Mouse (Mus musculus): ENCODE measurements at regions not wholly inside any gene's neighbourhood (a gene's known extent, or its start where the extent isn't known, plus 50 kb on each side); places are given as distances from the start of the nearest gene placed in this dataset.

DNA sequence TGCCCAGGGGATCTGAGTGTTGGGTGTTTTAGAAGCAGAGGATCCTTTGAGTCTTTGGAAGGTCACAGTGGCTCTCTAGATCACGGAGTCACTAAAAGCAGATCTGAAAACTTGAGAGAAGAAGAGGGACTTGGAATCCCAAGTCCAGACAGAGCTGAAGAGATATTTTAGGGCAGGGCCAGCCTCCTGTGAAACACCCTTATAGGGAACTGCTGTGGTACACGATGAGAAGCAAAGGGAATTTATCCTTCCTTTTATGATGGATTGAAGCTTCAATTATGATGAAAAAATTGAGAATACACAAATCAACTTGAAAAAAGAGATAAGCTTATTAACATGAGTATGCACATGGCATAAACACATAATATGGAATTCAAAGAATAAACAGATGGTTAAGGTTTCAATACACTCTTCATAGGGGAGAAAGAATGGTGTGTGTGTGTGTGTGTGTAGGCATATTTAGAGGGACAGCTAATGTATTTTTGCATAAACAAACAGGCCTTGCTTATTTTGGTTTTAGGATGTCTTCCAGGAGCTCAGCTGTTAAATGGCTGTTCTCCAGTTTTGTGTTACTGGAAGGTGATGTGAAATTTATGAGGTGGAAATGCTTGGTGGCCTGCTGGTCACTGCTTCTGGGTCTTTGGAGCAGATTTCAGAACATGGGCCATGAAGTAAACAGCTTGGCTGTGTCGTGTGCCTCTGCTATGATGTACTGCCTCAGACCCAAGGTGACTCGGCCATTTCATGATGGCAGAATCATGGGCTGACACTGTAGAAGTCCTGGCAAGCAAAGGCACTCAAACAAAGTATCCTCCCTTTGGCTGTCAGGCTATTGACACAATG, 190.1 kb downstream of the Phlda1 start:
- DNase-seq = no peak

DNA sequence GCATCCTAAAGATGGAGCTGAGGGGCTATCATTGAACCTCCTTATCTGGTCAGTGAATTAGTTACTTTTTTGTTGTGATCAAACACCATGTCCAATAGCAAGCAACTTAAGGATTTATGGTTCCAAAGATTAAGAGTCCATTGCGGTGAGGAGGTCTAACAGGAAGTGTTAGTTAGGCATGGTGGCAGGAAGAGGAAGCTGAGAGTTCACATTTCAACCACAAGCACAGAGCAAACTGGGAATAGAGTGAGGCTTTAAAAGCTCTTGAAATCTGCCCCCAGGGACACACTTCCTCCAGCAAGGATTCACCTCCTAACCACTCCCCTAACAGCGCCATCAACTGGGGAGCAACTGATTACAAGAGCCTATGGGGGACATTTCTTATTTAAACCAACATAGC, 190.9 kb downstream of the Phlda1 start:
- no peak for DNase-seq

DNA sequence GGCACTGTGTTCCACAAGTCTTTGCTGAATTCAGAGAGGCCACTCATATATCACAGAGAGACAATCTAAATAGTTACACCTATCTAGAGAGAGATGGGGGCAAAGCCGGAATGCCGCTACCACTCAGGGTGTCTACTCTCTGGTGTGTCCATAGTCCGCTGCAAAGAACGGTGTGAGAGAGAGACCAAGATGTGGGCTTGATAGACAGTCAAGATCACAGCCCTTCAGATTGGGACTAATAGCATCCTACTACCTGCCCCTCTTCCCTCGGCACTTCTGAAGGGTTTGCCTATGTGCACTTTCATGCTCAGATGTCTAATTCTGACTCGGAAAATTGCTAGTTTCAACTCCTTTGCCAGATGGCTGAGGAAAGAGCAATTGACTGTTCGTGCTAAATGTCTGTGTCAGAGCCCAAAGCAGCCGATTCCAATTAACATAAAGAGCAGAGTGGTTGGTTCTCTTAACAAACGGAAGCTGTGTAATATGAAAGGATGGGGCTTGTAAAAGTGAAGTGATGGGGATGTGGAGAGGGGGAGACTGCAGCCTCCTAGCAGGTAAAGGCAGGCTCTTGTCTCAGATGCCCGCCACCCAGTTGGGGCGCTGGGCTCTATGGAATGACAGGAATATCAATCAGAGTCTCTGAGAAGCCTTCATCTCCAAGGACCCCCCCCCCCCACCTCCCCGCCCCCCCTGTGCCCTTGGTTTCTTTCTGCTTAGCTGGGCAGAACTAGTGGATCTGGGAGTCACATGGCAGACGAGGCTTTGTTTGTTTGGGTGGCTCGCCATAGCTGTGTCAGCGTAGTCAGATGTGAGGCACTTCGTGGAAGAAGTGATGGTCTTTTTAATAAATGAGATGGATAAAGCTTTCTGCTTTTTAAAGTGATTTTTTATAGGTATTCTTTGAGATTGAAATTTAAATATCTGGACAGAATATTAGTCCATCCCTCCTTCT, 193.7 kb downstream of the Phlda1 start:
- no peak for DNase-seq

GRCm38 (mm10) chr10:111700570-111700969, 194.5 kb downstream of the Phlda1 start:
- DNase-seq = no peak

- DNase-seq = no peak
Observed at GRCm38 (mm10) chr10:111701138-111701537, 195.1 kb downstream of the Phlda1 start.

DNA sequence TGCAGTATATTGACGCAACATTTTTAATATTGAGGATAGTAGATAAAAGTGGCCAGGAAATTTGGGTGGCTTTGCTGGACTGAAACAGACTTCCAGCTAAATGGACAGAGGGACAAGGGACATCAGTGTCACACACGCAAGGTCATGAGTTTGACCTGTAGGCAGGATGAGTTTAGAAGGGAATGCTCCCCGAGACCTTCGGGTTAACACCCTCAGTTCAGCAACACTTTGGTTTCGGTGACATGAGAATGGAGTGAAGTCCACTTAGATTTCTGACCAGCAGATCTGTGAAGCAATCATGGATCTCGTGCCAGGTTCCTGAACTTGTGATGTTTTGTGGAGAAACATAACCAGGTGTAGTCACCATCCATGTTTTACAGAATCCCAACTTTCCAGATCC, 196.3 kb downstream of the Phlda1 start:
- no peak for DNase-seq

DNA sequence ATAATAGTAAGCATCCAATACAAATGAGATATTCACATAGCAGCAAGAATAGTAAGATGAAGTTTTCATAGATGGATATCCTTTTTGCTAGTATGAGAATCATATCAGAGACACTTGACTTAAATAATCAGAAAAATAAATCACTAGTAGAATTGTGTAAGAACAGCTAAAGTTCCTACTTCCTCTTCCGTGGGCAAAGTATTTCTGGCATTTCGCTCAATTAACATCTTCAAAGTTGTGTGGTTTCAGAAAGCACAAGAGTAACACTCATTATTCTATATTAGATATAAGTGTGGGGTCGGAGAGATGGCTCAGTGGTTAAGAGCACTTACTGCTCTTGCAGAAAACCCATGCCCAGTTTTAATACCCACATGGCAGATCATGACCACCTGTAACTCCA, 197.4 kb downstream of the Phlda1 start:
- no peak for DNase-seq

GRCm38 (mm10) chr10:111711519-111712113, 205.5 kb downstream of the Phlda1 start:
- DNase-seq = no peak

DNA sequence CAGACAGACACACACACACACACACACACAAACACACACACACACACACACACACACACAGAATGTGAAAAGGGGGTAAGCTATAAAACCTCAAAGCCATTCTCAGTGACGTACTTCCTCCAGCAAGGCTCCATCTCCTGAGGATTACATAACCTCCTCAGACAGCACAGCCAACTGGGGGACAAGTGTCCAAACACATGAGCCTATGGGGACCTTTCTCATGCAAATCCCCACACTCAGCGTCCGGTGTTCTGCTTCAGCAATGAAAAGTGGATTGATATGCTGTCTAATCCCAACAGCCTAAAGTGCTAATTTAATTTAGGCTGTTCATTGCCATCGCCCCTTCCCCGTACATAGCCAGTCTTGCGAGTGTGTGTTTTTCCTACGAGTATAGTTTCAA, 206.9 kb downstream of the Phlda1 start:
- no peak for DNase-seq

GRCm38 (mm10) chr10:111713676-111714075, 207.6 kb downstream of the Phlda1 start:
- DNase-seq = no peak

- no peak for DNase-seq
Observed at GRCm38 (mm10) chr10:111715172-111715571, 209.1 kb downstream of the Phlda1 start.

- no peak for DNase-seq
Observed at GRCm38 (mm10) chr10:111719632-111720031, 213.5 kb downstream of the Phlda1 start.

- no peak for DNase-seq
Observed at GRCm38 (mm10) chr10:111721068-111721467, 215.0 kb downstream of the Phlda1 start.

- DNase-seq = no peak
Observed at GRCm38 (mm10) chr10:111723885-111724284, 217.8 kb downstream of the Phlda1 start.

DNA sequence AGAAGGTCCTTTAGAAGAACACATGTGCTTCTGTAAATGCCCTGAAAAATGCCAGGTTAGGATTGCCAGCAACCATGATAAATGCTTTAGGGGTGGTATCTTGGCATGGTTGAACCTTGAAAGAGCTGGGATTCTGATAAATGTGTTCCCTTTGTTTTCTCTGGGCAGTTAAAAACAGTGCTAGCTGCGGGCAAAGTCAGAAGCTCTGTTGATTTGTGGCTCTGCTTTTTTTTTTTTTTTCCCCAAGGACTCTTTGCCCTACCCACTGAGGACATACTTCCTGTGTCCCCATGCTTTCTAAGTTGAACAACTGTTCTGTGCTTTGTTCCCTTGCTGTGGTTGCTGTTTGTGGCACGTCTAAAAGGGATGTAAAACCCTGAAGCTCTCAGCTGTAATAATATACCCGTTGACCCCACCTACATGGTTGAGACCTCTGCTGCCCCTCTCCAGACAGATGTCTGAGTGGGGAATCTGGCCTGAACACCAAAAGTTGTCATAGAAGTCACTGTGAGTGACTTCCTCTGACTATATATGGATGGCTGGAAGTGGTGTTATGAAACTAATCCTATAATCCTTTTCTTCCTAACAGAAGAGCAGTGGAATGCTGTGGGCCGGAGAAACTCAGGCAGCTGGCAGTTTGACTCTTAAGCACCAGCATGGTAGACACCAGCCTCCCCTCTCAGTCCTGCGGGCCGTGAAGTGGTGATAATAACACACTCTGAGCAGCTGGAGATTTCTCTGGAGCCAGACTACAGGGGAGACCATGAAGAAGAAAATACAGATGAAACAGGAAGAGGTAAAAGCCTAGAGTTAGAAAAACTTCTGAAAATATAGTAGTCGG, 218.7 kb downstream of the Phlda1 start:
- no peak for DNase-seq

DNA sequence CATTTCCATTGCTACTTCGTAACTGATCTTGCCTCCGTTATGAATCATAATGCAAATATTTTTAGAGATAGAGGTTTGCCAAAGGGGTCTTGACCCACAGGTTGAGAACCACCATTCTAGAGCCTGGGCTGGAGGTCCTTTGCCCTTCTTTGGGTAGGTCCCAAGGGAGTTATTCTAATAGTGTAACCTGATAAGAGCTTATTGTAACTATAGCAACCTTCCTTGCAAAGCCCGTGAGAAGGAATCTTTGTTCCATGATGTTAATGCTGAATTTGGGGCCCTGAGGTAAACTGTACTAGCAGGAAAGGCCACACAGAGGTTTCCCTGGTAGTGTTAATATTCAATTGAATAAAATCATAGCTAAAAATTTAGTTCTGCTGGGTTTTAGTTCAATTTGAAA, 229.9 kb downstream of the Phlda1 start:
- DNase-seq = no peak

DNA sequence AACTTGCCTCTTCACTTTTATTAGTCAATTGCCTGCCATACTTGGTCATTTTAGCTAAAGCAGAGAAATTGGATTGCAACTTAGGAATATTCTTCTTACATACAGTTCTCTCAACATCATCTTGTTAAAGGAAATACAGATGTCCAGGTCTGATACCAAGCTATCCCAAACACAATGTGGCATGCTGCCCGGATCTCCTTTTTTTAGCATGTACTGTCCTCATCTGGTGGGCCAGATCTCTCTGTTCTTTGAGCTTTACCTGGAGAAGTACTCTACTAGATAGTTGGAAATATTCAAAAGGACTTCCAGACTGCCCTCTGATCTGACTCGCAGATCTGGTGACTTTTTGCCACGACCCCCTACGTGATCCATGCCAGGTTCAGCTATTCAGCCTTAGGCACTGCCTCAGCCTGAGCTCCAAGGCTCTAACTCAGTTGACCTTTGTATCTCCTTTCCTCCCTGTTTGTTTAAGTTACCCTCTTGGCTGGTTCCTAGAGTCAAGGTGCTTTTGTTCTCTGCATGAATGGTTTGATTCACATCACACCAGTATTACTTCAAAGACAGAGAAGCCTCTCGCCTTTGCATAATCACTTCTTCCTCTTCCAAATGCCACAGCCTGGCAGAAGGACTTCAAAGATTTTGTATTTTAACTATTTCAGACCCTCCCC, 232.9 kb upstream of the Krr1 start:
- no peak for DNase-seq

DNA sequence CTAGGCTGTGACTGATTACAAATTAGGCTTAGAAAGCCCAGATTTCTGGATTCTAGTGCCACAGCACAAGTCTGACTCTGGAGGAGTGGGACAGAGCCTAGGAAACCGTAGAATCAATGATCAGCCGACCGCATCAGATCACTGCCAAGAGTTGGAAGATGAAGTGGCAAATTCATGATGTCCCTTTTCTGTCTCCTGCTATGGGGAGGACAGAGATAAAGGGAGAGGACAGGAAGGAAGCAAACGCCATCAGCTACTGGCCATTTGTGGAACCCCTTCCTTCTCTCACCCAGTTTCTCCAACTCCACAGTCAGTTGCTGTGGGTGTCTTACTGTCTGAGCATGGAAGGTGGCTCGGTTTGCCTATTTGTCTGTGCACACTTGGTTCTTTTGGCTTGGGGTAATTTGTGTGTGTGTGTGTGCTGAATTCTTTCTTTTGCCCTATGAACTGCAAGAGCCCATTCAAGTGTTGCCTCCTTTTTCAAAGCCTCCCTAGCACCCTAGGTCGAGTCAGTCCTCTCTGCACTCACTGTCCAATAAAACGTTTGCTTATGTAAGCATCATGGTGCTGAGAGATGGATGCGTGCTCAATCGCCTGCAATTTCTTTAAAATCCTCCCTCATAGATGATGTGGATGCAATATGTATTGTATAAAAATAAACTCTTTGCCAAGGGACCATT, 231.7 kb upstream of the Krr1 start:
- no peak for DNase-seq

DNA sequence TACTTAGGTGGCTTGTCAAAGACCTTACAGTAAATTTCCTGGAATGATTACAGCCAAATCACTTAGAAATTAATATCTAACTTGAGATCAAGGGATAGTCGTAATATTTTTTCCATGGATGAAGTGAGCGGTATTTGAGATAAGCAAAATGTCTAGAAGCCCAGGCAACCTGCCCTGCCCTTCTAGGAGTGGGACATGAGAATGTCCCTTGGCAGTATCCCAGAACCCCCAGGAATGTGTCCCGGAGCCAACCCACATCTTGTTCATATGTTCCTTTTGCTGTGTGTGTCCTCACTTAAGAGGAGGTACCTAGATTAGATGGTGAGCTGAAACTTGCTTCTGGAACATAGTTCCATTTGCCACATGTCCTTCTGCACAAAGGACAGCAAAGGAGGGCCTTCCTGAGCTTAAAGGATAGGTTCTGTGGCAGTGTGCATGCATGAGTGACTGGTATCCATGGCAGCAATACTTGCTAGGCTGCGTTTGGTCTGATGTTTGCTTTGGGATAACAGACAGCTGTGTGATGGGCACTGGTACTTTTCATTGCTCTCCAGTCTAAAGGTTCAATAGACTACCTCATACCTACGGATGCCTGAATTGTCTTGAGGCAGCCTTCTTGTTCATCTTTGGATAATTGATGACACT, 231.0 kb upstream of the Krr1 start:
- no peak for DNase-seq

GRCm38 (mm10) chr10:111743291-111743690, 229.2 kb upstream of the Krr1 start:
- no peak for DNase-seq

- no peak for DNase-seq
Observed at GRCm38 (mm10) chr10:111745116-111745515, 227.3 kb upstream of the Krr1 start.
